Mouse (Mus musculus) thymus, postnatal 36 days (tissue): ENCODE measurements around the gene Lfng.

ENCODE experiments used
- DNase-seq, 2 experiments: peaks; one replicate each; pipeline ENCODE4 v3.0.0; 2022; ENCODE audit warnings: mixed read lengths in 2 of 2

Lfng gene

GRCm38 (mm10) chr5:140594846-140595245 is 12.3 kb upstream of the Lfng start:
- DNase-seq, result no peak

DNA sequence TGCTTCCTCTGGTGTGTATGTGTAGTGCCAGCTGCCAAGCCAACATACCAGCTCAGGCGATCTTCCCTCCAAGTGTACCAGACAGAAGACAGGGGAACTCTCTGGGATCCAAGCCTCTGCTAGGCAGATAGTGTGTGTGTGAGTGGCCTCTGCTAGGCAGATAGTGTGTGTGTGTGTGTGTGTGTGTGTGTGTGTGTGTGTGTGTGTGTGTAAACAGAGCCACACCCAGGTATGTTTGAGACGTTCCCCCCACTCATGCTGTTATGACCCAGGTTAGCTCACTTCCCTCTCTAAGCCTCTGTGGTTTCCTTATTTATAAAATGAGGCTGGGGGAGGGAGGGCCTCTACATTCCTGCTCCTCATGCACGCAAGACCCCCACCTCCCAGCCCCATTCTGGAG is 10.7 kb upstream of the Lfng start:
- DNase-seq, result peak in 1 of 2 experiments; percentile 40

GRCm38 (mm10) chr5:140596927-140597588 is 10.1 kb upstream of the Lfng start:
- DNase-seq, result peak; percentile 74 to 80

DNA sequence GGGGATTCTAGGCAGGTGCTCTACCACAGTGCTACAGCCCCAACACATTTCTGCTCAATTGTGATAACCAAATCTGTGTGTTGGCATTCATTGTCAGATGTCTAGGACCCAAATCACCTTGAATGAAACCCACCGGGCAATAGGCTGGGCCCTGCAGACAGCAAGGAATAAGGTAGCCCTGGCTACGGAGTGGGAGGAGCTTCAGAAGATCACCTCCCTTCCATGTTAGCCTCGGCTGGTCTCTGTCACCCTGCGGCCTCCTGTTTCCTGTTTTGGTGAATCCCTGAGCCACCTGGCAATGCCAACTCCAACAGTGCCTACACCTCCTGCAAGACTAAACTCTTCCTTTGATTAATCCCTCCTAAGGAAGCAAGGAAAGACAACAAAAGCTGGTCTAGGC is 9.3 kb upstream of the Lfng start:
- DNase-seq, result no peak

DNA sequence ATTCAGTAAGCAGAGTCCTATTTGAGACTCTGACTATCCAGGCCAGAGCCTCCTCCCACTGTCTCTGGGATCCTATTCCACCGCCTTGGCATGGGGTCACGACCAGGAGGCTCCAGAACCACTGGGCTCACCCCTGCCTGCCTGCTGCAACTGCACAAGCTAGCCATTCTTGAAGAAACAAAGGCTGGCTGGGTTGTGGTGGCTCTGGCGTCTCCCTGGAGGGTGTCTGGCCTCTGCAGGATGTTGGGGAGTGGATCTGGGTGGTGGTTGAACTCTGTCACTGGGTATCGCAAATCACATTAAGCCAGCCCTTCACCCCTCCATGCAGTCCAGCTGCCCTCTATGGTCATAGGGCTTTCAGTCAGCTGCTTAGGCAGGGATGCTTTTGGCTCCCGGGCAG is 7.2 kb upstream of the Lfng start:
- DNase-seq, result no peak

DNA sequence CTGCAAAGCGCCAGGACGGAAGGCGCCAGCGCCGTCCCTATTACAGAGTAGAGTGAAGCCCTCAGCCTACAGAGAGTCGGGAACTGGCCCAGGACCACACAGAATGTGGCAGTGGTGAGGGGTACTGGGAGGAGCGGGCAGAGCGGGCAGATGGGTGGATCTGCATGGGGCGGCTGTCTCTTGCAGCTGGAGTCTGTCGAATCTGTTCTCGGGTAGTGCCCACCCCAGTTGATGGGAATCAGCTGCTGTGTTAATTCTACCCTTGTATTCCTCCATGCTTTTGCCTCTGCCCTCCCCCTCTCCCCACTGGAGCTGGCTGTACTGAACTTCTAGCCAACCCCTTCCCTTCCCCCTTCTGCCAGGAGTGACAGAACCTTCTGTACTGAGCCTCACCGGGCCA is 5.4 kb upstream of the Lfng start:
- no peak for DNase-seq

GRCm38 (mm10) chr5:140602540-140602939 is 4.6 kb upstream of the Lfng start:
- no peak for DNase-seq

- no peak for DNase-seq
These were observed 2.7 kb upstream of the Lfng start for GRCm38 (mm10) chr5:140604386-140604785.

DNA sequence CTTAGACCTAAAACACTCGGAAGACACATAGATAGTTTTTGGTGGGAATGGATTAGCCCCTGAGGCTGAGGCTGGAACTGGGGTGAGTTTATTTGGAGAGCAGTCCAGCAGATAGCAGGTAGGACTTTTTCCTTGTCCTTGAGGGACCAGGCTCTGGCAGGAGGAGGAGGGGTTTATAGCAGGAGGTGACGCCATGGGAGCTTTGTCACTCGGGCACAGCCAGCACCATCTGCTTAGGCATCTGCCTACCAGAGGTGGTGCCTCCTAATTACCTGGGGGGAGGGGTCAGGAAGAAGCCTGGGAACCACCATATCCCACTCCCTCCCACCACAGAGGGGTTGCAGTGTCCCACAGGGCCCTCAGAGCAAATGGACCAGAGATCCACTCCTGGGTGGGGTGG is 1.9 kb upstream of the Lfng start:
- no peak for DNase-seq

- DNase-seq, result no peak
These were observed 734 bp upstream of the Lfng start for GRCm38 (mm10) chr5:140606386-140606785.

DNA sequence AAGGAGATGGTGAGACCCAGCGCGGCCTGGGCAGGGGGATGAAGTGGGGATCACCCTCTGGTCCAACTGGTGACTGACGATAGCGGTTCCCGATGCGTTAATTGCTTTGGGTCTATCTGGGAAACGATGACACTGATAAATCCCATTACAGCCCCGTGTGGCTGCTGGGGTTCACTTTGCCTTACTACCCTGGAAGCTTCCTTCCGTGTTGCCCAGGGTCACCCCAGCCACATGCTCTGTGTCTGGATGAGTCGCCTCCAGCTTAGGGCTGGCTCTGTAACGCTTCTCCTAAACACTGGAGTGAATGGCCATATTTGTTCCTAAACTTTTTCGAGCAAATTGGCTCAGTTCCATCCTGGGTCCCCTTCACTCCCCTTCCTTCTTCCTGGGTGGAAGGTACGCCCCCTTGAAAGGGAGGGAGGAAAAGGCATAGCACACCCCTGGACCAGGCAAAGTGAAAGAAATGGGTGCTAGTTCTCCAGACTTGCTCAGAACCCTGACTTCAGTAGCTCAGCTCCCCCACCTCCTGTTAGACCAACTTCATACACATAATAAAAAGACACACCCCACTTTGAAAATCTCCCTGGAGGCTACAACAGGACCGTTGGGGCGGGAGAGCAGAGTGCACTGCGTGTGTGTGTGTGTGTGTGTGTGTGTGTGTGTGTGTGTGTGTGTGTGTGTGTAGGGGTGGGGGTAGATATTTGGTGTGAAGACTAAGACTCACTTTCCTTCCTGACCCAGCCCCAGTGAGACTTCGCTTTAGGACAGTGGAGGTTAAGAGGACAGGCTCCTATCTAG is 915 bp downstream of the Lfng start:
- no peak for DNase-seq

DNA sequence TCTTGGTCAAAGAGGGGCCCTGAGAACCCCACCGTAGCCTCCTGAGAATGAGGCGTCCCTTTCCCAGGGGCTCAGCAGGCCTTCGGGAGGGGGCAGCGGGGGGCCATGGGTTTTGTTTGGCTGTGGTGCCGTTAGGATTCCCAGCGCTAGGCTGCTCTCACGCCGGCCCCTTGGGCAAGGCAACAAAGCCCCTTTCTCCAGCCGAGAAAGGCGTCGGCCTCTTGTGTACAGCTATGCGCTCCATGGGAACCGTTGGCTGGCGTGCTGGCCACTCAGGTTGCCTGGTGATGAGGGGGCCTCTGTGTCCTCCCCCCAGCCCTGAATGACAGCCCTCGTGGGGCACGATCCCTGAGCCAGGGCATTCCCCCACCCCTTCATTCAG is 1.5 kb downstream of the Lfng start:
- no peak for DNase-seq

DNA sequence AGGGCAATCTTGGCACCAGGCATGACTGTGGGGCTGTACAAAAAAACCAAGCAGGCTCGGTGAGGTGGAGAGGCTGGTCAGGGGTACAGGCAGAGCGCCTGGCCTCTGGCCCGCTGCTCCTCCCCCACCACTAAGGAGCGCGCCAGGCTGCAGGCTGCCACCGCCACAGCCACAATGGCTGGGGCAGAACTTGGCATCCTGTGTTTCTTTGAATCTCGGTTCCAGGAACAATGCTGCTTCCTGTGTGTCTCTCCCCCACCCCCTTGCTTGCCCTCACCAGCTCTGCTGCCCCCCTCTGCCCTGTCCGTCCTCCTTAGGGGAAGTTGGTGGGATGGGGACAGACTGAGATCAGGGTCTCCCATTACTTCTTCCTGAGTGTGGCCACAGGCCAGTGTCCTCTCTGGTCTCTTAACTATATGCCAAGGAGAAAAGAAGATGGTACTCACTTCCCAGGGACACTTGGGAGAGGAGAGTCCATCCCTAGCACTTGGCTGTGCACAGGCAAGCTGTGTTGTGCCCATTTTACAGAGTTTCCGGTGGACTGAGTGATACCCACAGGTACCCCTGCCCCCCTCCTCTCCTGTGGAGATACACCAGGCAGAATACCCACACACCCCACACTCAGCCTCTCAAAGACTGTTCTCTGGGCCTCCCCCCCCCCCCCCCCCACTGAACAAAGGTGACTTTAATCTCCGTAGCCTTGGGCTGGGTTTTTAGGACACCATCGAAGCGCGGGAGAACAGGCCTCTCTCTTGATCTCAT is 2.6 kb downstream of the Lfng start:
- DNase-seq, result peak; percentile 43 to 67

GRCm38 (mm10) chr5:140610273-140611011 is 3.3 kb downstream of the Lfng start:
- DNase-seq, result peak; percentile 60 to 69

- no peak for DNase-seq
These were observed 4.0 kb downstream of the Lfng start for GRCm38 (mm10) chr5:140611021-140611583.

DNA sequence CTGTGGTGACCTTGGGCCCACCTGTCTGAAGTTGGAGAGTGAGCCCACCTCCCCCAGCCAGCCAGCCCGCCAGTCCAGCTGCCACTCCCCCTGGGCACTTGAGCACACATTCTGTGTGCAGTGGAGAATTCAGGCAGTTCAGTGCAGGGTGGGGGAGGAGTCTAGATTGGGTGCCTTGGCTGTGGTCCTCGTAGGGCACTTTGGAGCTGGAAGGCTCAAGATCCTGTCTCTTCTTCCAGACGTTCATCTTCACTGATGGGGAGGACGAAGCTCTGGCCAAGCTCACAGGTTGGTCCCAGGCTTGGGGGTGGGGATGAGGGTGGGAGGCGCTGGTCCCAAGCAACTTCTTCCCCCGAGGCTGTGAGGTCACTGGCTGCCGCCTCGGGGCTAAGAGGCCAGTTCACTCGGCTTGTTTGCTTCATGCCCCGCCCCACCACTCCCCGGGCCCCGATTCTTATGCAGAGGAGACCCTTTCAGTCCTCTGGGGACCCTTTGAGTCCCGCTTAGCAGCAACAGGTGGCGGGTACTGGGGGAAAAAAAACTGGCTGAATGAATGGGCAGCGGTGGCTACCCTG is 4.6 kb downstream of the Lfng start:
- no peak for DNase-seq

DNA sequence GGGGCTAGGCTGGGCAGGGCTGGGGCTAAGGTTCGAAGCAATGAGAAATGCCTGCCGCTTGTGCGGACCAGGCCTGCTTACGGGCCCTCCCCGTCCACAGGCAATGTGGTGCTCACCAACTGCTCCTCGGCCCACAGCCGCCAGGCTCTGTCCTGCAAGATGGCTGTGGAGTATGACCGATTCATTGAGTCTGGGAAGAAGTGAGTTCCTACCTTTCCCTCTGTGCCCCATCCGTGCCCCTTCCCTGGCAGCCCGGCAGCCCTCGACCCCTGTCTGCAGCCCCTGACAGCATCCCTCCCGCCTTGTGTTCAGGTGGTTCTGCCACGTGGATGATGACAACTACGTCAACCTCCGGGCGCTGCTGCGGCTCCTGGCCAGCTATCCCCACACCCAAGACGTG is 5.1 kb downstream of the Lfng start:
- DNase-seq, result no peak

DNA sequence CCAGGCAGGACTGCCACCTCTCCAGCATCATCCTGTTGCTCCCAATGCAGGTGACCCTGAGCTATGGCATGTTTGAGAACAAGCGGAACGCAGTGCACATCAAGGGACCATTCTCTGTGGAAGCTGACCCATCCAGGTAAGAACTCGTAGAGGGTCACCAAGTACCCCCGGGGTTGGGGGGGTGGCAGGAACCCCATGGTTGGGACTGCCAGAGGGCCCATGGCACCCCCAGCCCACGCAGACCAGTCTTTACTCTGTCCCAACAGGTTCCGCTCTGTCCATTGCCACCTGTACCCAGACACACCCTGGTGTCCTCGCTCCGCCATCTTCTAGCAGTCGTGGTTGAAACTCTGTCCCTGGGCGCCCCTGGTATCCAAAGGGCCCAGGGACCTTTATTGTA is 7.0 kb downstream of the Lfng start:
- no peak for DNase-seq

GRCm38 (mm10) chr5:140614837-140615236 is 7.7 kb downstream of the Lfng start:
- no peak for DNase-seq

DNA sequence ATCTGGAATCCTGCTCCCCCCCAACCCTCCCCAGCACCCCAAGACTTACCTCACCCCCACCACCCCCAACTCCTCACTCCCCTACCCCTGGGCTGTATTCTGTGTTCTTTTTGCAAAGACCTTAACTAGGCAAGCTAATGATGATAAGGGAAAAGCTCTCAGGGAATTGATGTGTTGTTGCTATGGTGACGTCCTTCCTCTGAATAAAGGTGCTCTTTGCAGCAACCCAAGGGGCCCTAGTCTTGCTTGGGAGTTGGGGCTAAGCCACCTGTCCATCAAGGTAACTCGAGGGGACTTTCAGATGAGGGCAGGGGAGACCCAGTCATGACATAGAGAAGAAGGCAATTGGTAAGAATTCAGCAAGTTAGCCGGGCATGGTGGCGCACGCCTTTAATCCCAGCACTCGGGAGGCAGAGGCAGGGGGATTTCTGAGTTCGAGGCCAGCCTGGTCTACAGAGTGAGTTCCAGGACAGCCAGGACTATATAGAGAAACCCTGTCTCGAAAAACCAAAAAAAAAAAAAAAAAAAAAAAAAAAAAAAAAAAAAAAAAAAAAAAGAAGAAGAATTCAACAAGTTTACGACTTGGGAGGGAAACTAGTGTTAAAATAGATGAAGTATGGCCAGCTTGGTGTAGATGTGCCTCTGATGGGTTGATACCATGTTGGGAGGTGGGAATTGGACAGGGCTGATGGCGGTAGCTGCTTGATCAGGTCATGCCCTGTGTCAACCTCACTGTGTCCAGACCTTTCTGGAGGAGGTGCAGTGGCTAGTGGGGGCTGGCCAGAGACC is 8.4 kb downstream of the Lfng start:
- DNase-seq, result no peak

DNA sequence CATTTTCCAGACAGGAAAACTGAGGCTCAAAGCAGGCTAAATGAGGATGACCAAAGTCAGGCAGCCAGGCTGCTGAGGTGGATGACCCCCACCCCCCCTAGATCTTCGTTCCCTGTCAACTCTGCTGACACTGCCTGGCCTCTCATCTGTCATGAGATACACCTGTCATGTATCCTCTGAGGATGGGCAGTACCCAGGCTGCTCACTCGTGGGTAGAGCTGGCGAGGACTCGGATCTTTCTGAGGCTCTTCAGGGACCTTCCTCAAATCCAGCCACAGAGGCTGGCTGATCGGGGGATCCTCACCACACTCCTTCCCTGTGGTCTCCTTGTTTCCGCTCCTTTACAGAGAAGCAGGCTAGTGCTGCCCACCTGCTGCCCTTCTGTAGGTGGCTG is 9.0 kb downstream of the Lfng start:
- peak in 1 of 2 experiments; percentile 9 for DNase-seq

DNA sequence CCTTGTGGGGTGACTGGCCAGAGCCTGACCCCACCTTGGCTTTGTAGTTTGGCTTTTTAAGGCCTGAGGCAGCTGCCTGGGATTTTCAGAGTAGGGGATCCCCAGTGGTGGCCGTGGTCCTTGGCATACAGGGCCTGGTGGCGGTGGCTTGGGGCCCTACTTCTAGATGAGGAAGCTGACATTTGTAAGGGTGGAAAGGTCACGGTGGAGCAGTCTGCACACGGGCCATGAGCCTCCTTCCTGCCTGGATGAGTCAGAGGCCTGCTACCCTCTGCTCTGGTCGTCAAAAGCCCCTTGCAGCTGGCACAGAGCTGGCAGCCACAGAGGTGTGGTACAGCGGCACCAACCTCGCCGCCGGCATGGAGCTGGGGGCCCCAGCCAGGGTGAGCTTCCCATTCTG is 9.6 kb downstream of the Lfng start:
- DNase-seq, result peak; percentile 43 to 65
